ENCODE assay signal across 19 mouse cellular contexts in genomic region chr6:97595218-97595617, GRCm38 (mm10). TPM values are rescaled to one million over a fixed set of nuclear protein-coding genes. Genes with fewer than 3 reads are reported as not detected.
DNase-seq lines count a peak whose midpoint lies in the region; ATAC-seq and TF ChIP-seq lines count a peak whose summit lies in the region.
"Had no signal": no experiment of that assay in that cellular context is flagged by ENCODE, and none has a peak within 500 bp of the region (broad histone marks: within the 10 kb centered on the region; RNA-seq: fewer than 3 reads in every experiment).

No protein-coding gene starts in this region.

- no peak for TF ChIP-seq CTCF in lung, postnatal 0 days (IDR thresholded peaks at IDR 0.05)

- no peak for TF ChIP-seq EP300 in lung, postnatal 0 days (IDR thresholded peaks at IDR 0.05)

- no peak overlapping the region for H3K9ac ChIP-seq in neural tube, embryonic 11.5 days (ENCODE audit: low read length)
- no peak overlapping the region for H3K9ac ChIP-seq in neural tube, embryonic 15.5 days (replicated peaks)
- no peak overlapping the region for H3K9ac ChIP-seq in lung, postnatal 0 days (replicated peaks; ENCODE audit: low read depth)
- H3K9ac ChIP-seq: embryonic facial prominence, embryonic 13.5 days; neural tube, embryonic 12.5 days had no signal

- H3K4me3 ChIP-seq in neural tube, embryonic 11.5 days (ENCODE audit: low read depth, low read length), result no peak overlapping the region
- no peak overlapping the region for H3K4me3 ChIP-seq in neural tube, embryonic 15.5 days (replicated peaks)
- H3K4me3 ChIP-seq in lung, postnatal 0 days (ENCODE audit: low read depth, low read length), result no peak overlapping the region
- H3K4me3 ChIP-seq: embryonic facial prominence, embryonic 13.5 days; limb, embryonic 10.5 days; neural tube, embryonic 12.5 days had no signal

- no peaks in the 10 kb centered on the region for H3K27me3 ChIP-seq in neural tube, embryonic 11.5 days (ENCODE audit: control insufficient read depth, insufficient read depth, low read length)
- H3K27me3 ChIP-seq in neural tube, embryonic 15.5 days (replicated peaks), result no peaks in the 10 kb centered on the region
- no peaks in the 10 kb centered on the region for H3K27me3 ChIP-seq in lung, postnatal 0 days (replicated peaks; ENCODE audit: insufficient read depth, low read length)
- H3K27me3 ChIP-seq: embryonic facial prominence, embryonic 13.5 days; neural tube, embryonic 12.5 days had no signal

- no peaks in the 10 kb centered on the region for H3K9me3 ChIP-seq in neural tube, embryonic 11.5 days (ENCODE audit: control insufficient read depth, low read length)
- no peaks in the 10 kb centered on the region for H3K9me3 ChIP-seq in neural tube, embryonic 15.5 days (replicated peaks)
- no peaks in the 10 kb centered on the region for H3K9me3 ChIP-seq in lung, postnatal 0 days (ENCODE audit: low read length)
- H3K9me3 ChIP-seq: embryonic facial prominence, embryonic 13.5 days; limb, embryonic 10.5 days; neural tube, embryonic 12.5 days had no signal

- H3K27ac ChIP-seq in neural tube, embryonic 11.5 days (ENCODE audit: low read depth, low read length), result 0 out of 2 replicates have a peak overlapping the region, but pooled peaks have one; percentile 17
- no peak overlapping the region for H3K27ac ChIP-seq in neural tube, embryonic 15.5 days (replicated peaks)
- no peak overlapping the region for H3K27ac ChIP-seq in lung, postnatal 0 days (ENCODE audit: low read length)
- H3K27ac ChIP-seq: embryonic facial prominence, embryonic 13.5 days; limb, embryonic 10.5 days; macrophage; neural tube, embryonic 12.5 days had no signal

- 26% methylated on average over 3 of the region's 3 CpGs for WGBS in neural tube, embryonic 11.5 days
- 22% methylated on average over 3 of the region's 3 CpGs for WGBS in neural tube, embryonic 15.5 days
- 59% methylated on average over 3 of the region's 3 CpGs for WGBS in lung, postnatal 0 days

- H3K36me3 ChIP-seq in neural tube, embryonic 11.5 days (ENCODE audit: control insufficient read depth, insufficient read depth, low read length), result no peaks in the 10 kb centered on the region
- no peaks in the 10 kb centered on the region for H3K36me3 ChIP-seq in neural tube, embryonic 15.5 days
- no peaks in the 10 kb centered on the region for H3K36me3 ChIP-seq in lung, postnatal 0 days (ENCODE audit: insufficient read depth, low read length)
- H3K36me3 ChIP-seq: embryonic facial prominence, embryonic 13.5 days; limb, embryonic 10.5 days; neural tube, embryonic 12.5 days had no signal

- peak; percentile 29 for DNase-seq in heart, adult 11 months
- DNase-seq in heart, adult 18-20 months, result no peak
- no peak for DNase-seq in neural tube, embryonic 11.5 days (ENCODE audit: low spot score)
- DNase-seq in lung, postnatal 0 days (ENCODE audit: low spot score), result peak; percentile 32
- DNase-seq in layer of hippocampus, postnatal 25 days (ENCODE audit: extremely low spot score in 1 of 2, low spot score in 1 of 2), result no peak
- DNase-seq in thymus, postnatal 0 days (ENCODE audit: low spot score), result no peak
- DNase-seq: cerebellum, postnatal 36 days; gastrocnemius, postnatal 36 days; heart, postnatal 14 days; spleen, adult 18-20 months; thymus, adult 18-20 months had no signal

- no peak overlapping the region for H3K4me2 ChIP-seq in neural tube, embryonic 11.5 days (ENCODE audit: low read depth)
- no peak overlapping the region for H3K4me2 ChIP-seq in neural tube, embryonic 15.5 days
- H3K4me2 ChIP-seq in lung, postnatal 0 days (replicated peaks; ENCODE audit: low read depth, low read length), result no peak overlapping the region
- H3K4me2 ChIP-seq: embryonic facial prominence, embryonic 13.5 days; heart, embryonic 11.5 days; liver, embryonic 11.5 days; neural tube, embryonic 12.5 days had no signal

- peaks cover 5% of the 10 kb centered on the region; the same call in 1 of the 2 replicates for H3K4me1 ChIP-seq in neural tube, embryonic 11.5 days (ENCODE audit: control insufficient read depth, insufficient read depth, low read length)
- H3K4me1 ChIP-seq in neural tube, embryonic 15.5 days, result no peaks in the 10 kb centered on the region
- H3K4me1 ChIP-seq in lung, postnatal 0 days (ENCODE audit: insufficient read depth, low read depth, low read length), result no peaks in the 10 kb centered on the region; the same call in 1 of the 2 replicates
- H3K4me1 ChIP-seq: limb, embryonic 10.5 days had no signal

- ATAC-seq in neural tube, embryonic 11.5 days (ENCODE audit: insufficient read depth, low FRiP score, low TSS enrichment), result no peak
- ATAC-seq in neural tube, embryonic 15.5 days (ENCODE audit: low FRiP score), result no peak
- ATAC-seq in lung, postnatal 0 days, result peak; percentile 52
- ATAC-seq: inflammation-experienced regulatory T-cells, adult 6 months had no signal

RNA-seq across cellular contexts. Expression of gene Frmd4b, which starts 22.1 kb away (rescaled TPM):
- 10 to 100 TPM; 11.7 to 15.8 TPM for total RNA-seq in heart, adult 18-20 months (2021)
- polyA plus RNA-seq in neural tube, embryonic 11.5 days (2014; fragmentation: Nextera tagmentation; extraction: Ambion mirVana), result 45.2 and 50.5 TPM in 2 replicates
- 19.8 and 20.0 TPM in 2 replicates for polyA plus RNA-seq in neural tube, embryonic 15.5 days (2015; fragmentation: Nextera tagmentation; extraction: Ambion mirVana)
- 11.1 and 11.7 TPM in 2 replicates for polyA plus RNA-seq in lung, postnatal 0 days (2015; fragmentation: Nextera tagmentation; extraction: Ambion mirVana)
- 10 to 100 TPM; 26.8 to 35.0 TPM for total RNA-seq in layer of hippocampus, postnatal 25 days (2021)
- 6.3 and 7.0 TPM in 2 replicates for polyA plus RNA-seq in thymus, postnatal 0 days (2015; fragmentation: Nextera tagmentation; extraction: Ambion mirVana)

Comparison
In these comparisons a context has a peak if more than half of its experiments do, and no peak if none do; other contexts are left out.
1. DNase-seq: peak in heart, adult 11 months (single experiment) and lung, postnatal 0 days (single experiment); none in heart, adult 18-20 months (0 of 2), neural tube, embryonic 11.5 days (single experiment), layer of hippocampus, postnatal 25 days (0 of 2) and thymus, postnatal 0 days (single experiment).